Mouse (Mus musculus): Measurements from ENCODE around the gene Lamc3.

The Lamc3 gene

GRCm38 (mm10) chr2:31935054-31935453 is 48.0 kb downstream of the Lamc3 start:
- DNase-seq (ENCODE audit: low spot score): peak; percentile 23

GRCm38 (mm10) chr2:31938298-31938697 is 51.2 kb downstream of the Lamc3 start:
- no peak for DNase-seq (ENCODE audit: low spot score)

GRCm38 (mm10) chr2:31943011-31943410 is 55.9 kb downstream of the Lamc3 start:
- DNase-seq (ENCODE audit: low spot score): no peak

GRCm38 (mm10) chr2:31945580-31945979 is 58.5 kb downstream of the Lamc3 start:
- no peak for DNase-seq (ENCODE audit: low spot score)

GRCm38 (mm10) chr2:31948392-31948791 is 61.3 kb downstream of the Lamc3 start:
- no peak for DNase-seq (ENCODE audit: low spot score)

GRCm38 (mm10) chr2:31948801-31949200 is 61.7 kb downstream of the Lamc3 start:
- DNase-seq (ENCODE audit: low spot score): no peak

GRCm38 (mm10) chr2:31950058-31950871 is 63.2 kb downstream of the Lamc3 start, which contains the start of gene Aif1l:
Aif1l (plus strand) TSS chr2:31950139.
- DNase-seq (ENCODE audit: low spot score): peak; percentile 90

GRCm38 (mm10) chr2:31950966-31951365 is 63.9 kb downstream of the Lamc3 start:
- no peak for DNase-seq (ENCODE audit: low spot score)

- DNase-seq (ENCODE audit: low spot score): no peak
Measured at GRCm38 (mm10) chr2:31952236-31952635, 65.1 kb downstream of the Lamc3 start.

GRCm38 (mm10) chr2:31952725-31953124 is 65.6 kb downstream of the Lamc3 start:
- no peak for DNase-seq (ENCODE audit: low spot score)

GRCm38 (mm10) chr2:31953687-31954086 is 66.6 kb downstream of the Lamc3 start:
- DNase-seq (ENCODE audit: low spot score): no peak

GRCm38 (mm10) chr2:31954779-31955181 is 67.7 kb downstream of the Lamc3 start:
- no peak for DNase-seq (ENCODE audit: low spot score)

- no peak for DNase-seq (ENCODE audit: low spot score)
Measured at GRCm38 (mm10) chr2:31955686-31956085, 68.6 kb downstream of the Lamc3 start.

- no peak for DNase-seq (ENCODE audit: low spot score)
Measured at GRCm38 (mm10) chr2:31957211-31957610, 70.1 kb downstream of the Lamc3 start.

GRCm38 (mm10) chr2:31960986-31961385 is 73.9 kb downstream of the Lamc3 start:
- DNase-seq (ENCODE audit: low spot score): no peak

GRCm38 (mm10) chr2:31961791-31962222 is 74.7 kb downstream of the Lamc3 start:
- DNase-seq (ENCODE audit: low spot score): no peak

GRCm38 (mm10) chr2:31962501-31963224 is 75.6 kb downstream of the Lamc3 start:
- DNase-seq (ENCODE audit: low spot score): no peak

- no peak for DNase-seq (ENCODE audit: low spot score)
Measured at GRCm38 (mm10) chr2:31963491-31963890, 76.4 kb downstream of the Lamc3 start.

- no peak for DNase-seq (ENCODE audit: low spot score)
Measured at GRCm38 (mm10) chr2:31964191-31964590, 77.1 kb downstream of the Lamc3 start.

GRCm38 (mm10) chr2:31965110-31965509 is 78.0 kb downstream of the Lamc3 start:
- DNase-seq (ENCODE audit: low spot score): peak; percentile 54

- no peak for DNase-seq (ENCODE audit: low spot score)
Measured at GRCm38 (mm10) chr2:31966801-31967200, 79.7 kb downstream of the Lamc3 start.

GRCm38 (mm10) chr2:31972589-31972988 is 85.5 kb downstream of the Lamc3 start:
- DNase-seq (ENCODE audit: low spot score): no peak

- DNase-seq (ENCODE audit: low spot score): peak; percentile 99
Measured at GRCm38 (mm10) chr2:31974141-31974808, 87.2 kb downstream of the Lamc3 start, which contains the start of gene Nup214. Nup214 (plus strand) TSS chr2:31974436.

Measured in embryo, embryonic 10 days (tissue).